Mouse (Mus musculus): ENCODE data around the gene Gria1.

The Gria1 gene

GRCm38 (mm10) chr11:57011024-57011690, at the start of gene Gria1:
Gene Gria1 (plus strand): TSS chr11:57011387.
- in situ Hi-C loops (cut with MboI; ENCODE audit: unreplicated experiment in 2 of 2), result no loop called here

GRCm38 (mm10) chr11:56961751-56962150, 49.4 kb upstream of the Gria1 start:
- in situ Hi-C loops (cut with MboI; ENCODE audit: unreplicated experiment in 2 of 2), result no loop called here

- in situ Hi-C loops (cut with MboI; ENCODE audit: unreplicated experiment in 2 of 2), result no loop called here
Measured at GRCm38 (mm10) chr11:56972814-56973213, 38.4 kb upstream of the Gria1 start.

GRCm38 (mm10) chr11:56984321-56985000, 26.7 kb upstream of the Gria1 start:
- in situ Hi-C loops (cut with MboI; ENCODE audit: unreplicated experiment in 2 of 2), result no loop called here

- in situ Hi-C loops (cut with MboI; ENCODE audit: unreplicated experiment in 2 of 2), result no loop called here
Measured at GRCm38 (mm10) chr11:56985457-56985856, 25.7 kb upstream of the Gria1 start.

- in situ Hi-C loops (cut with MboI; ENCODE audit: unreplicated experiment in 2 of 2), result no loop called here
Measured at GRCm38 (mm10) chr11:56999601-57000001, 11.6 kb upstream of the Gria1 start.

- in situ Hi-C loops (cut with MboI; ENCODE audit: unreplicated experiment in 2 of 2), result no loop called here
Measured at GRCm38 (mm10) chr11:57004611-57005010, 6.6 kb upstream of the Gria1 start.

GRCm38 (mm10) chr11:57005341-57005740, 5.8 kb upstream of the Gria1 start:
- in situ Hi-C loops (cut with MboI; ENCODE audit: unreplicated experiment in 2 of 2), result no loop called here

- in situ Hi-C loops (cut with MboI; ENCODE audit: unreplicated experiment in 2 of 2), result no loop called here
Measured at GRCm38 (mm10) chr11:57007790-57008189, 3.4 kb upstream of the Gria1 start.

- in situ Hi-C loops (cut with MboI; ENCODE audit: unreplicated experiment in 2 of 2), result no loop called here
Measured at GRCm38 (mm10) chr11:57010611-57011010, 576 bp upstream of the Gria1 start.

GRCm38 (mm10) chr11:57011691-57012039, 478 bp downstream of the Gria1 start:
- in situ Hi-C loops (cut with MboI; ENCODE audit: unreplicated experiment in 2 of 2), result no loop called here

GRCm38 (mm10) chr11:57012287-57012921, 1.2 kb downstream of the Gria1 start:
- in situ Hi-C loops (cut with MboI; ENCODE audit: unreplicated experiment in 2 of 2), result no loop called here

GRCm38 (mm10) chr11:57013464-57014190, 2.4 kb downstream of the Gria1 start:
- in situ Hi-C loops (cut with MboI; ENCODE audit: unreplicated experiment in 2 of 2), result no loop called here

- in situ Hi-C loops (cut with MboI; ENCODE audit: unreplicated experiment in 2 of 2), result no loop called here
Measured at GRCm38 (mm10) chr11:57014396-57014795, 3.2 kb downstream of the Gria1 start.

GRCm38 (mm10) chr11:57018536-57018935, 7.3 kb downstream of the Gria1 start:
- in situ Hi-C loops (cut with MboI; ENCODE audit: unreplicated experiment in 2 of 2), result no loop called here

- in situ Hi-C loops (cut with MboI; ENCODE audit: unreplicated experiment in 2 of 2), result no loop called here
Measured at GRCm38 (mm10) chr11:57022400-57022799, 11.2 kb downstream of the Gria1 start.

GRCm38 (mm10) chr11:57030448-57030847, 19.3 kb downstream of the Gria1 start:
- in situ Hi-C loops (cut with MboI; ENCODE audit: unreplicated experiment in 2 of 2), result no loop called here

- in situ Hi-C loops (cut with MboI; ENCODE audit: unreplicated experiment in 2 of 2), result no loop called here
Measured at GRCm38 (mm10) chr11:57038807-57039206, 27.6 kb downstream of the Gria1 start.

GRCm38 (mm10) chr11:57039306-57039705, 28.1 kb downstream of the Gria1 start:
- in situ Hi-C loops (cut with MboI; ENCODE audit: unreplicated experiment in 2 of 2), result no loop called here

GRCm38 (mm10) chr11:57042057-57042456, 30.9 kb downstream of the Gria1 start:
- in situ Hi-C loops (cut with MboI; ENCODE audit: unreplicated experiment in 2 of 2), result no loop called here

GRCm38 (mm10) chr11:57044146-57044545, 33.0 kb downstream of the Gria1 start:
- in situ Hi-C loops (cut with MboI; ENCODE audit: unreplicated experiment in 2 of 2), result no loop called here
